Mouse (Mus musculus) brain, adult 2 months (tissue): ENCODE results near the gene Cadm1.

Source experiments
- DNase-seq: peaks from one replicate; pipeline ENCODE4 v3.0.0; 2011; ENCODE audit warnings: low read depth, low spot score

Cadm1 gene

GRCm38 (mm10) chr9:47738799-47739198 is 208.8 kb downstream of the Cadm1 start:
- peak; percentile 40 for DNase-seq

- peak; percentile 86 for DNase-seq
Measured at GRCm38 (mm10) chr9:47739276-47739675, 209.3 kb downstream of the Cadm1 start.

GRCm38 (mm10) chr9:47741751-47742150 is 211.8 kb downstream of the Cadm1 start:
- peak; percentile 95 for DNase-seq

- no peak for DNase-seq
Measured at GRCm38 (mm10) chr9:47744916-47745315, 214.9 kb downstream of the Cadm1 start.

- no peak for DNase-seq
Measured at GRCm38 (mm10) chr9:47745716-47746115, 215.7 kb downstream of the Cadm1 start.

- DNase-seq, result peak; percentile 67
Measured at GRCm38 (mm10) chr9:47749160-47749559, 219.2 kb downstream of the Cadm1 start.

- DNase-seq, result no peak
Measured at GRCm38 (mm10) chr9:47752516-47752915, 222.5 kb downstream of the Cadm1 start.

- peak; percentile 76 for DNase-seq
Measured at GRCm38 (mm10) chr9:47753127-47753526, 223.2 kb downstream of the Cadm1 start.

- peak; percentile 93 for DNase-seq
Measured at GRCm38 (mm10) chr9:47755119-47755518, 225.1 kb downstream of the Cadm1 start.

- no peak for DNase-seq
Measured at GRCm38 (mm10) chr9:47757798-47758197, 227.8 kb downstream of the Cadm1 start.

GRCm38 (mm10) chr9:47758320-47758719 is 228.3 kb downstream of the Cadm1 start:
- no peak for DNase-seq

GRCm38 (mm10) chr9:47759807-47760206 is 229.8 kb downstream of the Cadm1 start:
- DNase-seq, result peak; percentile 68

- DNase-seq, result peak; percentile 70
Measured at GRCm38 (mm10) chr9:47761601-47762000, 231.6 kb downstream of the Cadm1 start.

- no peak for DNase-seq
Measured at GRCm38 (mm10) chr9:47762913-47763312, 232.9 kb downstream of the Cadm1 start.

- DNase-seq, result no peak
Measured at GRCm38 (mm10) chr9:47764920-47765319, 234.9 kb downstream of the Cadm1 start.

GRCm38 (mm10) chr9:47765323-47765722 is 235.3 kb downstream of the Cadm1 start:
- no peak for DNase-seq

- no peak for DNase-seq
Measured at GRCm38 (mm10) chr9:47766342-47766741, 236.4 kb downstream of the Cadm1 start.

- no peak for DNase-seq
Measured at GRCm38 (mm10) chr9:47770836-47771235, 240.9 kb downstream of the Cadm1 start.

- no peak for DNase-seq
Measured at GRCm38 (mm10) chr9:47771953-47772352, 242.0 kb downstream of the Cadm1 start.

- DNase-seq, result no peak
Measured at GRCm38 (mm10) chr9:47772750-47773149, 242.8 kb downstream of the Cadm1 start.

GRCm38 (mm10) chr9:47776941-47777919 is 247.3 kb downstream of the Cadm1 start:
- no peak for DNase-seq

GRCm38 (mm10) chr9:47778438-47778837 is 248.5 kb downstream of the Cadm1 start:
- DNase-seq, result peak; percentile 34

- DNase-seq, result no peak
Measured at GRCm38 (mm10) chr9:47779291-47779690, 249.3 kb downstream of the Cadm1 start.
